Mouse (Mus musculus): ENCODE measurements around the gene Zfp804a.

Gene Zfp804a

GRCm38 (mm10) chr2:82053185-82053891 is at the start of gene Zfp804a:
TSS of gene Zfp804a (plus strand) at chr2:82053222.
- DNase-seq = peak; percentile 10

GRCm38 (mm10) chr2:82051635-82052034 is 1.4 kb upstream of the Zfp804a start:
- no peak for DNase-seq

- peak; percentile 2 for DNase-seq
Observed at GRCm38 (mm10) chr2:82052338-82053184, 461 bp upstream of the Zfp804a start.

- DNase-seq = no peak
Observed at GRCm38 (mm10) chr2:82054446-82054845, 1.4 kb downstream of the Zfp804a start.

GRCm38 (mm10) chr2:82064671-82065070 is 11.6 kb downstream of the Zfp804a start:
- no peak for DNase-seq

- no peak for DNase-seq
Observed at GRCm38 (mm10) chr2:82067912-82068311, 14.9 kb downstream of the Zfp804a start.

- no peak for DNase-seq
Observed at GRCm38 (mm10) chr2:82069172-82069571, 16.1 kb downstream of the Zfp804a start.

- no peak for DNase-seq
Observed at GRCm38 (mm10) chr2:82076883-82077282, 23.9 kb downstream of the Zfp804a start.

GRCm38 (mm10) chr2:82078287-82078994 is 25.4 kb downstream of the Zfp804a start:
- DNase-seq = no peak

GRCm38 (mm10) chr2:82080678-82081077 is 27.7 kb downstream of the Zfp804a start:
- DNase-seq = no peak

- no peak for DNase-seq
Observed at GRCm38 (mm10) chr2:82113148-82113547, 60.1 kb downstream of the Zfp804a start.

- no peak for DNase-seq
Observed at GRCm38 (mm10) chr2:82113650-82114049, 60.6 kb downstream of the Zfp804a start.

- DNase-seq = no peak
Observed at GRCm38 (mm10) chr2:82119577-82119976, 66.6 kb downstream of the Zfp804a start.

- no peak for DNase-seq
Observed at GRCm38 (mm10) chr2:82178693-82179092, 125.7 kb downstream of the Zfp804a start.

GRCm38 (mm10) chr2:82181010-82181409 is 128.0 kb downstream of the Zfp804a start:
- DNase-seq = no peak

GRCm38 (mm10) chr2:82199901-82200300 is 146.9 kb downstream of the Zfp804a start:
- no peak for DNase-seq

GRCm38 (mm10) chr2:82200616-82201015 is 147.6 kb downstream of the Zfp804a start:
- no peak for DNase-seq

GRCm38 (mm10) chr2:82210605-82211004 is 157.6 kb downstream of the Zfp804a start:
- no peak for DNase-seq

GRCm38 (mm10) chr2:82211972-82212371 is 158.9 kb downstream of the Zfp804a start:
- DNase-seq = no peak

- no peak for DNase-seq
Observed at GRCm38 (mm10) chr2:82217873-82218272, 164.9 kb downstream of the Zfp804a start.

- DNase-seq = no peak
Observed at GRCm38 (mm10) chr2:82246020-82246419, 193.0 kb downstream of the Zfp804a start.

- no peak for DNase-seq
Observed at GRCm38 (mm10) chr2:82246902-82247522, 194.0 kb downstream of the Zfp804a start.

- no peak for DNase-seq
Observed at GRCm38 (mm10) chr2:82253382-82253781, 200.4 kb downstream of the Zfp804a start.
